Mouse (Mus musculus): ENCODE data around the gene Atad5. TPM values are rescaled to one million over a fixed set of nuclear protein-coding genes. Genes with fewer than 3 reads are reported as not detected.

Atad5 gene
- polyA plus RNA-seq, 1 experiment from 2014 or later, result 8.9 TPM

- Histone ChIP-seq H3K27me3 (replicated peaks) (peaks cover 16% of the 10 kb centered on the region), H3K9me3 (no peaks in the 10 kb centered on the region), H3K4me2 (replicated peaks) (no peak overlapping the region; the same call in 1 of the 2 replicates), H3K9ac (no peak overlapping the region), H3K27ac (no peak overlapping the region), H3K36me3 (no peaks in the 10 kb centered on the region), H3K4me1 (replicated peaks) (no peaks in the 10 kb centered on the region), H3K4me3 (replicated peaks) (no peak overlapping the region)
- no peak for ATAC-seq
- 78% methylated on average over 8 of the region's 8 CpGs for WGBS
Observed at GRCm38 (mm10) chr11:80155541-80155940, 66.3 kb downstream of the Atad5 start.

- Histone ChIP-seq H3K9ac (no peak overlapping the region), H3K4me2 (replicated peaks) (no peak overlapping the region; the same call in 1 of the 2 replicates), H3K9me3 (no peaks in the 10 kb centered on the region), H3K27ac (no peak overlapping the region), H3K27me3 (replicated peaks) (peaks cover 16% of the 10 kb centered on the region), H3K4me1 (replicated peaks) (no peaks in the 10 kb centered on the region), H3K4me3 (replicated peaks) (no peak overlapping the region), H3K36me3 (no peaks in the 10 kb centered on the region)
- no peak for ATAC-seq
- 88% methylated on average over 4 of the region's 4 CpGs for WGBS
Observed at GRCm38 (mm10) chr11:80155961-80156360, 66.8 kb downstream of the Atad5 start.

GRCm38 (mm10) chr11:80156841-80157240 is 67.6 kb downstream of the Atad5 start:
- Histone ChIP-seq H3K9ac (no peak overlapping the region), H3K27me3 (replicated peaks) (peaks cover 13% of the 10 kb centered on the region), H3K4me3 (replicated peaks) (no peak overlapping the region), H3K36me3 (no peaks in the 10 kb centered on the region), H3K4me1 (replicated peaks) (no peaks in the 10 kb centered on the region), H3K4me2 (replicated peaks) (no peak overlapping the region), H3K27ac (no peak overlapping the region), H3K9me3 (no peaks in the 10 kb centered on the region)
- ATAC-seq, result no peak
- 81% methylated on average over 4 of the region's 4 CpGs for WGBS

- H3K4me3 ChIP-seq (replicated peaks), result no peak overlapping the region
- H3K4me1 ChIP-seq (replicated peaks), result no peaks in the 10 kb centered on the region
- no peak overlapping the region for H3K9ac ChIP-seq
- no peaks in the 10 kb centered on the region for H3K36me3 ChIP-seq
- H3K27me3 ChIP-seq (replicated peaks), result peaks cover 13% of the 10 kb centered on the region
- no peak overlapping the region for H3K4me2 ChIP-seq (replicated peaks)
- no peaks in the 10 kb centered on the region for H3K9me3 ChIP-seq
- ATAC-seq, result peak; percentile 49; the same call in 1 of the 2 replicates
- WGBS, result 66% methylated on average over 7 of the region's 7 CpGs
- no peak overlapping the region for H3K27ac ChIP-seq
Observed at GRCm38 (mm10) chr11:80159018-80159417, 69.8 kb downstream of the Atad5 start.

- Histone ChIP-seq H3K36me3 (no peaks in the 10 kb centered on the region), H3K4me1 (replicated peaks) (no peaks in the 10 kb centered on the region), H3K9ac (no peak overlapping the region), H3K27ac (no peak overlapping the region), H3K9me3 (no peaks in the 10 kb centered on the region), H3K27me3 (replicated peaks) (no peaks in the 10 kb centered on the region), H3K4me3 (replicated peaks) (no peak overlapping the region), H3K4me2 (replicated peaks) (no peak overlapping the region)
- WGBS, result 75% methylated on average over 4 of the region's 4 CpGs
- ATAC-seq, result no peak
Observed at GRCm38 (mm10) chr11:80161041-80161440, 71.8 kb downstream of the Atad5 start.

- Histone ChIP-seq H3K4me2 (replicated peaks) (no peak overlapping the region), H3K36me3 (no peaks in the 10 kb centered on the region), H3K4me3 (replicated peaks) (no peak overlapping the region), H3K9me3 (no peaks in the 10 kb centered on the region), H3K27ac (no peak overlapping the region), H3K27me3 (replicated peaks) (no peaks in the 10 kb centered on the region), H3K4me1 (replicated peaks) (no peaks in the 10 kb centered on the region), H3K9ac (no peak overlapping the region)
- 63% methylated on average over 7 of the region's 7 CpGs for WGBS
- no peak for ATAC-seq
Observed at GRCm38 (mm10) chr11:80163362-80164116, 74.3 kb downstream of the Atad5 start.

GRCm38 (mm10) chr11:80164224-80164623 is 75.0 kb downstream of the Atad5 start:
- Histone ChIP-seq H3K4me3 (replicated peaks) (no peak overlapping the region), H3K27me3 (replicated peaks) (no peaks in the 10 kb centered on the region), H3K27ac (no peak overlapping the region), H3K4me1 (replicated peaks) (no peaks in the 10 kb centered on the region), H3K9ac (no peak overlapping the region), H3K36me3 (no peaks in the 10 kb centered on the region), H3K9me3 (no peaks in the 10 kb centered on the region), H3K4me2 (replicated peaks) (no peak overlapping the region)
- WGBS, result 72% methylated on average over 2 of the region's 2 CpGs
- no peak for ATAC-seq

- Histone ChIP-seq H3K9ac (no peak overlapping the region), H3K9me3 (no peaks in the 10 kb centered on the region), H3K36me3 (no peaks in the 10 kb centered on the region), H3K4me2 (replicated peaks) (no peak overlapping the region), H3K4me3 (replicated peaks) (no peak overlapping the region), H3K27ac (no peak overlapping the region), H3K27me3 (replicated peaks) (no peaks in the 10 kb centered on the region), H3K4me1 (replicated peaks) (no peaks in the 10 kb centered on the region)
- no peak for ATAC-seq
- WGBS, result 84% methylated on average over 9 of the region's 9 CpGs
Observed at GRCm38 (mm10) chr11:80168121-80168520, 78.9 kb downstream of the Atad5 start.

- peak; percentile 62 for ATAC-seq
- no peak overlapping the region for H3K4me2 ChIP-seq (replicated peaks)
- H3K9me3 ChIP-seq, result no peaks in the 10 kb centered on the region
- no peak overlapping the region for H3K27ac ChIP-seq
- no peak overlapping the region for H3K4me3 ChIP-seq (replicated peaks)
- H3K4me1 ChIP-seq (replicated peaks), result no peaks in the 10 kb centered on the region
- no peaks in the 10 kb centered on the region for H3K27me3 ChIP-seq (replicated peaks)
- H3K36me3 ChIP-seq, result no peaks in the 10 kb centered on the region
- WGBS, result 60% methylated on average over 4 of the region's 4 CpGs
- no peak overlapping the region for H3K9ac ChIP-seq
Observed at GRCm38 (mm10) chr11:80168611-80169249, 79.5 kb downstream of the Atad5 start.

GRCm38 (mm10) chr11:80169629-80170028 is 80.4 kb downstream of the Atad5 start:
- Histone ChIP-seq H3K9me3 (no peaks in the 10 kb centered on the region), H3K4me3 (replicated peaks) (no peak overlapping the region), H3K27me3 (replicated peaks) (no peaks in the 10 kb centered on the region), H3K4me1 (replicated peaks) (no peaks in the 10 kb centered on the region), H3K36me3 (no peaks in the 10 kb centered on the region), H3K4me2 (replicated peaks) (no peak overlapping the region), H3K9ac (no peak overlapping the region), H3K27ac (no peak overlapping the region)
- no peak for ATAC-seq
- WGBS, result 80% methylated on average over 3 of the region's 3 CpGs

- WGBS, result 62% methylated on average over 5 of the region's 5 CpGs
- Histone ChIP-seq H3K27me3 (replicated peaks) (no peaks in the 10 kb centered on the region), H3K36me3 (no peaks in the 10 kb centered on the region), H3K9me3 (no peaks in the 10 kb centered on the region), H3K4me2 (replicated peaks) (no peak overlapping the region), H3K4me3 (replicated peaks) (no peak overlapping the region), H3K9ac (no peak overlapping the region), H3K4me1 (replicated peaks) (no peaks in the 10 kb centered on the region), H3K27ac (no peak overlapping the region)
- no peak for ATAC-seq
Observed at GRCm38 (mm10) chr11:80170351-80170750, 81.2 kb downstream of the Atad5 start.

GRCm38 (mm10) chr11:80171884-80172283 is 82.7 kb downstream of the Atad5 start:
- ATAC-seq, result no peak
- no peaks in the 10 kb centered on the region for H3K27me3 ChIP-seq (replicated peaks)
- H3K4me3 ChIP-seq (replicated peaks), result no peak overlapping the region
- no peak overlapping the region for H3K27ac ChIP-seq
- no peak overlapping the region for H3K9ac ChIP-seq
- WGBS, result 70% methylated on average over 4 of the region's 4 CpGs
- no peaks in the 10 kb centered on the region for H3K36me3 ChIP-seq
- no peaks in the 10 kb centered on the region for H3K4me1 ChIP-seq (replicated peaks)
- no peaks in the 10 kb centered on the region for H3K9me3 ChIP-seq
- H3K4me2 ChIP-seq (replicated peaks), result no peak overlapping the region
